Mouse (Mus musculus) kidney, embryonic 14.5 days (tissue): ENCODE data around the gene Ltn1. TPM values are rescaled to one million over a fixed set of nuclear protein-coding genes. Genes with fewer than 3 reads are reported as not detected.

Experiments
- ATAC-seq: fragments of 200-750 bp; cut with Nextera tagmentation; 2 replicates; pipeline ENCODE4 v1.8.0; 2017; ENCODE audit warnings: moderate number of reproducible peaks, mild to moderate bottlenecking, moderate TSS enrichment, moderate library complexity; ENCODE audit not compliant: low FRiP score, low TSS enrichment
- H3K27ac ChIP-seq: fragments of 300-500 bp; sonication (generic); 2 replicates; pipeline ENCODE4 v1.5.1; 2014; ENCODE audit warnings: low read depth, mild to moderate bottlenecking, low read length, moderate library complexity, mixed read lengths
- H3K27me3 ChIP-seq: fragments of 300-500 bp; sonication (generic); 2 replicates; pipeline ENCODE4 v1.6.1; 2014; ENCODE audit warnings: mild to moderate bottlenecking, low read length; ENCODE audit not compliant: control insufficient read depth, insufficient read depth
- H3K36me3 ChIP-seq: fragments of 300-500 bp; sonication (generic); 2 replicates; pipeline ENCODE4 v1.6.1; 2014; ENCODE audit warnings: low read length, mixed read lengths; ENCODE audit not compliant: control insufficient read depth, insufficient read depth
- H3K4me1 ChIP-seq: fragments of 300-500 bp; sonication (generic); 2 replicates; pipeline ENCODE4 v1.6.1; 2014; ENCODE audit warnings: low read length, mixed read lengths; ENCODE audit not compliant: control insufficient read depth, insufficient read depth
- H3K4me2 ChIP-seq: fragments of 300-500 bp; sonication (generic); replicated peaks from 2 replicates; pipeline ENCODE4 v1.6.1; 2014; ENCODE audit warnings: low read depth, mild to moderate bottlenecking, low read length
- H3K4me3 ChIP-seq: fragments of 300-500 bp; sonication (generic); 2 replicates; pipeline ENCODE4 v1.5.1; 2014; ENCODE audit warnings: mild to moderate bottlenecking, low read length
- H3K9ac ChIP-seq: fragments of 300-500 bp; sonication (generic); 2 replicates; pipeline ENCODE4 v1.6.1; 2014; ENCODE audit warnings: low read depth, mild to moderate bottlenecking, low read length, moderate library complexity
- H3K9me3 ChIP-seq: fragments of 300-500 bp; sonication (generic); 2 replicates; pipeline ENCODE4 v1.6.1; 2016; ENCODE audit warnings: low read length; ENCODE audit not compliant: control insufficient read depth
- WGBS: fragments of 180-500 bp; shearing (Covaris S2); extraction: QIAGEN DNeasy Blood & Tissue Kit; methylation state at CpG from one replicate; pipeline ENCODE4 v1.1.7; 2014; 5-methylcytosine and 5-hydroxymethylcytosine counted together
- polyA plus RNA-seq: library from polyadenylated mRNA; unstranded; fragments of >200 nt; fragmentation: Nextera tagmentation; extraction: Ambion mirVana; gene quantifications from 2 replicates; pipeline ENCODE4 v1.2.1, GENCODE M21; 2014

Gene Ltn1
- 18.2 and 36.2 TPM in 2 replicates for polyA plus RNA-seq

DNA sequence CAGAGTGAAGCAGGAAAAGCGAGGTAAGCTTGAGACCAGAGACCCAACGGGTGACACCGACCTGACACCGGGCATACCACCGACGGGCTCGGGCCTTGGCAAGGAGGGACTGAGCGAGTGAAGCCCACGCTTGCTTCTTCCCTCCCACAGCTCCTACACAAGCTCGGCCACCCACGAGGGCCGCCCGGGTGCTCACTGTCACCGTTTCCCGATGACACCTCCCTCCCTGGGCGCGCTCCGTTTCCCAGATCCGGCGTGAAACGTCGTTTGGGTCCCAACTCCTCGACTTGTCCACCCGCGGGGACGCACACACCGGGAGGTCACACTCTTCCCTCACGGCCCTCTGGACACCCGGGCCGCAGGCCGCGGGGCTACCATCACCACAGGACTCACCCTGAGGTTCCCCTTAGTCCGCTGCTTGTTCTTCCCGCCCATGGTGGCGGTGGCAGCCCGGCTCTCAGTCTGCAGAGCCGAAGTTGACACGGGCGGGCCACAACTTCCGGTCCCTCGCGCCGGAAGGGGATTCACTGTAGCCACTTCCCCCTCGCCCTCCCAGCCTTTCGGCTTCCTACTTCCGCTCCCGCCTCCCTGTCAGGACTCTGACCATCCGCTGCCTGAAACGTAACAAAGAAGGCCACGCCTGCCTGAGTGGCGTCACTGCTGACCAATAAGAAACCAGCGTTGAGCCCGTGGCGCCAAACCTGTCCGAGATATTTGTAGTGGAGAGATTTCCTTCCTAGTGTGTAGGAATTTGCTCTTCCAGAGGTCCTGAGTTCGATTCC, at the start of gene Ltn1:
Gene Ltn1 (minus strand): TSS at position 580 of the 782 bp plus-strand sequence.
- peak; percentile 100 for ATAC-seq
- H3K9me3 ChIP-seq: no peaks in the 10 kb centered on the region
- no peaks in the 10 kb centered on the region; the same call in 1 of the 2 replicates for H3K36me3 ChIP-seq
- 2% methylated on average over 56 of the region's 56 CpGs for WGBS
- H3K9ac ChIP-seq: peak within 1 kb of the TSS; percentile 88
- no peaks in the 10 kb centered on the region for H3K4me1 ChIP-seq
- H3K4me3 ChIP-seq: peak within 1 kb of the TSS; percentile 89
- 0 out of 2 replicates have a peak within 1 kb of the TSS, but pooled peaks have one; percentile 51 for H3K27ac ChIP-seq
- H3K4me2 ChIP-seq: peak within 1 kb of the TSS; percentile 76
- no peaks in the 10 kb centered on the region for H3K27me3 ChIP-seq

DNA sequence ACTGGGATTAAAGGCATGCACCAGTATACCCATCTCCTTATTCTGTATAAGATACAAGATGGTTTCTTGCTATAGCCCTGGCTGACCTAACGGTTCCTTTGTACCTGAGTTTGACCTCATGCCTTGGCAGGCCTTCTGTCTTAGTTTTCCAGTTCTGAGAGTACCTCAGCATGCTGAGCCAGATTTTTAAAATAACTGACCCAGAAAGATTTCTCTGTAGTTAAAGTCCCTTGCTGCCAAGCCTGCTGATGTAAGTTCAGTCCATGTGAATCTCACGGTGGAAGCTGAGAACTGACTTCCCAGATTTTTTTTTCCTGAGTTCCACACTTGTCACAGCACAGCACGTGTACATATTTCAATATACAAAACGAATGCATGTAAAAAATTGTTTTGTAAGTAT, 38.2 kb upstream of the Ltn1 start:
- H3K27me3 ChIP-seq: no peaks in the 10 kb centered on the region
- 89% methylated on average over 4 of the region's 4 CpGs for WGBS

DNA sequence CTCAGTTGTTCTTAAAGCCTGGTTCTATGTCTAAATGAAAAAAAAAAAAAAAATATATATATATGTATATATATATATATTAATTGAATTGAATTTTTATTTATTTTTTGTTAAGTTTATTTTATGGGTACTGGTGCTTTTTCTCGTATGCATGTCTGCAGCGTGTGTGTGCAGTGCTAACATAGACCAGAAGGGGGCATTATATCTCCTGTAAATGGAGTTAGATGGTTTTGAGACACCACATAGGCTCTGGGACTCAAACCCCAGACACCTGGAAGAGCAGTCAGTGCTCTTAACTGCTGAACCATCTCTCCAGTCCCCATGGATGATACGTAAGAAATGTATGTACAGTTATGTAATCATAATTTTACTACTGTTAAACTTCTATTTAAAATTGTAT, 26.3 kb upstream of the Ltn1 start:
- WGBS: 96% methylated on average over 3 of the region's 3 CpGs
- Histone ChIP-seq H3K4me2 (no peak overlapping the region), H3K9ac (no peak overlapping the region), H3K4me3 (no peak overlapping the region), H3K27ac (no peak overlapping the region), H3K27me3 (no peaks in the 10 kb centered on the region), H3K36me3 (peaks cover 36% of the 10 kb centered on the region), H3K9me3 (no peaks in the 10 kb centered on the region), H3K4me1 (peaks cover 12% of the 10 kb centered on the region; the same call in 1 of the 2 replicates)
- no peak for ATAC-seq

More for the DNA sequence above, 38.2 kb upstream of the Ltn1 start:
- peaks cover 72% of the 10 kb centered on the region for H3K36me3 ChIP-seq
- no peak for ATAC-seq
- no peak overlapping the region for H3K9ac ChIP-seq
- H3K27ac ChIP-seq: no peak overlapping the region
- no peaks in the 10 kb centered on the region for H3K4me1 ChIP-seq
- H3K4me3 ChIP-seq: no peak overlapping the region
- no peak overlapping the region for H3K4me2 ChIP-seq
- no peaks in the 10 kb centered on the region for H3K9me3 ChIP-seq

DNA sequence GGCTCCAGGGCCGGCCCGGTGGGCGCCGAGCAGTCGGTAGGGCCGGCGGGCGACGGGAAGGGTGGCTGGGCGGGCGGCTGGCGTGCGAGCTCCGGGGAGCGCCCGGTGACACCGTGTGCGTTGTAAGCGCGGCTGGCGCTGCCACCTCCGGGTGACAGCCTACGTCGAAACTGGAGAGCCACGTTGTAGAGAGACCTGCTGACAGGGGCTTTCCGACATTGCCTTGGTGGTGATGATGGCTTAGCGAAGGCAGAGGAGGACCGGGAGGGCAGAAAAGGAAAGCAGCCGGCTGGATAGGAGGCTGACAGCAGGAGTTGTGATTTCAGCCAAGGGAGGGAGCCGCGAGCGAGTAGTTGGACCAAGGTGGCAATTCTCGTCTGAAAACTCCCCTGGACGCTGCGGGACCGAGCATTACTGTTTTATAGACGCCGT, 22.8 kb upstream of the Ltn1 start:
- no peaks in the 10 kb centered on the region for H3K27me3 ChIP-seq
- H3K4me2 ChIP-seq: peak overlapping the region; percentile 79
- peak overlapping the region; percentile 94 for H3K4me3 ChIP-seq
- ATAC-seq: no peak
- peaks cover 12% of the 10 kb centered on the region; the same call in 1 of the 2 replicates for H3K4me1 ChIP-seq
- peak overlapping the region; percentile 63; the same call in 1 of the 2 replicates for H3K27ac ChIP-seq
- H3K9ac ChIP-seq: peak overlapping the region; percentile 90
- no peaks in the 10 kb centered on the region for H3K9me3 ChIP-seq
- H3K36me3 ChIP-seq: peaks cover 8% of the 10 kb centered on the region; the same call in 1 of the 2 replicates
- under 1% methylated on average over 38 of the region's 38 CpGs for WGBS

DNA sequence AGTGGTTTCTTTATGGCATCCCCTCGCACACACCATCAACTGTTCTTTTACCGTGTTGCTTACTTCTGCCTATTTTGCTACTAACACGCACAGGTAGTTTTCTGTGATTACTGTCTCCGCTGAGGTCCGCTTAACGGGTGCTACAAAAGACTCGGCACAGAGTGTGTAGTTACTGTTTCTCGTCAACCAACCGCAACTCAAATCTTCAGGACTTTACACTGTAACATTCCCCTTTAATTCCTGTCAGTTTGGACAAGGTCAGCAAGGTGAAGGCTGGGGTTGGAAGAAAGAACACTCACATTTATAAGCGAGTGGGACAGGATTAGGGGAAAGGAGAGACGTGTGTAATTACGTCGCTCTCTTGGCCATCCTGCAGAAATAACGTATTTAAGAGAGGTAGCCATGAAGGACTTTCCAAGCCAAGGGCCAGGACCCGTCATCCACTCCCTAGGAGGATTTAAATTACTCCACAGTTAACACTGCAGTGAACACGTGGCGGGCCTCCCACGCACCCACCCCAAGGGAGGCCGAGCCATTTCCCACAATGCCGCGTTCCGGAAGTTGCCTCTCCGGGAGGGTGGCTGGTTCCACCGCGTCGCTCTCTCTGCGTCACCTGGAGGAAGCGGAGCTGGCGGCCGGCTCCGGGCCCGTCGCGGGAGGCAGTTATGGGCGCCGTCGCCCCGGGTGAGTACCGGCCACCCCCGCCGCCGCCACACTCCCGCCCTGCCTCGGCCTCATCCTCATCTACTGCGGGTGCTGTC, 22.2 kb upstream of the Ltn1 start, which contains the start of gene Usp16:
Gene Usp16 (plus strand): TSS at position 285 of the 761 bp plus-strand sequence.
- WGBS: 9% methylated on average over 44 of the region's 45 CpGs

DNA sequence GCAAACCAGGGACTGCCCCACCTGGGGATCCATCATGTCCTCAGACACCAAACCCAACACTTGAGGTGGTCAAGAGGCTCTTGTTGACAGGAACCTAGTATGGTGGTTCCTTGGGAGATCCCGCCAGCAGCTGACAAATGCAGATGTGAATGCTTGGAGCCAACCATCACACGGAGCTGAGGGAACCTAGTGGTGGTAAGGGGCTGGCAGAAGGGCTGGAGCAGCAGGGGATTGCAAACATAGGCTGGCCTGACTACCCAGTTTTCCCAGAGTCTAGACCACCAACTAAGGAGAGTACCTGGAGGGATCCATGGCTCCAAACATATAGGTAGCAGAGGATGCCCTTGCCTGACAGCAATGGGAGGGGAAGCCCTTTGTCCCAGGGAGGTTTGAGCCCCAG, 20.8 kb upstream of the Ltn1 start:
- Histone ChIP-seq H3K36me3 (no peaks in the 10 kb centered on the region), H3K9me3 (no peaks in the 10 kb centered on the region), H3K27ac (no peak overlapping the region), H3K9ac (no peak overlapping the region), H3K4me3 (no peak overlapping the region), H3K27me3 (no peaks in the 10 kb centered on the region), H3K4me2 (no peak overlapping the region), H3K4me1 (peaks cover 12% of the 10 kb centered on the region; the same call in 1 of the 2 replicates)
- ATAC-seq: no peak
- WGBS: 88% methylated on average over 2 of the region's 2 CpGs

More for the DNA sequence above, 22.2 kb upstream of the Ltn1 start, which contains the start of gene Usp16:
- Histone ChIP-seq H3K27ac (peak within 1 kb of the TSS; percentile 63), H3K4me2 (peak within 1 kb of the TSS; percentile 79), H3K4me3 (peak within 1 kb of the TSS; percentile 94), H3K27me3 (no peaks in the 10 kb centered on the region), H3K36me3 (peaks cover 6% of the 10 kb centered on the region; the same call in 1 of the 2 replicates), H3K9me3 (no peaks in the 10 kb centered on the region), H3K4me1 (peaks cover 12% of the 10 kb centered on the region; the same call in 1 of the 2 replicates), H3K9ac (peak within 1 kb of the TSS; percentile 90)
- ATAC-seq: peak; percentile 98

DNA sequence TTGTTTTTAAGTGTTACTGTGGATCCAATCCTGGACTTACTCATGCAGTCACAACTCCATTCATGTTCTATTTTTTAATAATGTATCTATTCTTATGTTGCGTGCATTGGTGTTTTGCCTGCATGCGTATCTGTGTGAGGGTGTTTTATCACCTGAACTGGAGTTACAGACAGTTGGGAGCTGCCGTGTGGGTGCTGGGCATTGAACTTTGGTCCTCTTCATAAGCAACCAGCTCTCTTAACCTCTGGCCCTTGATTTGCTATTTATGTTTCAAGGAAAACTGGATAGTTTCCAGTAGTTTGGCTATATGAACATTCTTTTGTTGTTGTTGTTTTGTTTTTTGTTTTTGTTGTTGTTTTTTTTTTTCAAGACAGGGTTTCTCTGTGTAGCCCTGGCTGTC, 13.1 kb upstream of the Ltn1 start:
- no peak overlapping the region for H3K27ac ChIP-seq
- H3K4me3 ChIP-seq: no peak overlapping the region
- no peaks in the 10 kb centered on the region for H3K9me3 ChIP-seq
- 95% methylated on average over 3 of the region's 3 CpGs for WGBS
- peaks cover 9% of the 10 kb centered on the region; the same call in 1 of the 2 replicates for H3K4me1 ChIP-seq
- H3K9ac ChIP-seq: no peak overlapping the region
- no peaks in the 10 kb centered on the region for H3K36me3 ChIP-seq
- H3K27me3 ChIP-seq: no peaks in the 10 kb centered on the region
- H3K4me2 ChIP-seq: no peak overlapping the region
- ATAC-seq: no peak

DNA sequence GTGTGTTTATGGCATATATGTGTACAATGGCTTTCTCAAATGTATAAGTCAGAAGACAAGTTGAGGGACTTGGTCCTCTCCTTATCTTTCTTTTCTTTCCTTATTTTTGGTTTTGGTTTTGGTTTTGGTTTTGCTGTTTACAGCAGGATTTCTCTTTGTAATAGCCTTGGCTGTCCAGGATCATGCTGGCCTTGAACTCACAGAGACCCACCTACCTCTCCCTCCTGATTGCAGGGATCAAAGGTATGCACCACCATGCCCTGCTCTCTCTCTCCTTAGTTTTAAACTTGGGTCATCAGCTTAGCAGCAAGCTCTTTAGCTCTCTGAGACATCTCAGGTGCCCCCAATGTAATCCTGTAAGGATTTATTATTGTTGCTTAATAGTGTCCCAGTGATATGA, 12.7 kb upstream of the Ltn1 start:
- Histone ChIP-seq H3K9me3 (no peaks in the 10 kb centered on the region), H3K36me3 (no peaks in the 10 kb centered on the region), H3K4me1 (peaks cover 9% of the 10 kb centered on the region; the same call in 1 of the 2 replicates), H3K9ac (no peak overlapping the region), H3K4me3 (no peak overlapping the region), H3K27ac (no peak overlapping the region), H3K27me3 (no peaks in the 10 kb centered on the region), H3K4me2 (no peak overlapping the region)
- no peak for ATAC-seq
